In the genomic region with DNA sequence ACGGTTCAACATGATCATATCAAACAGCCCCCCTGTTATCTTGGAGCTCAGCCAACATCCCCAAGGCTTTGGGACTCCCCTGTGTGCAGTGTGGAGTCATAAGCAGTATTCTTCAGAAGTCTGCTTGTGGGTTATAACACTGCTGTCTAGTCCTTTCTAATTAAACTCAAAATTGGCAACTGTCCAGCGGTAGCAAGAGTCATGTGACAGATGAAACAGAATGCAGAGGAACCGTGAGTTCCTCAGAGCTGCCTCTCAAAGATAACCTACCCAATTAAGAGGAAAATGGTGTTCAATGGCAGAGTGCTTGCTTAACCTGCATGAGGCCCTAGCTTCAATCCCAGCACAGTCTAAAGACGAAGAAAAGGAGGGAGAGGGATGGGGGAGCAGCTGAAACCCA, we compare ENCODE assay signal across 11 mouse cellular contexts. TPM values are rescaled to one million over a fixed set of nuclear protein-coding genes. Genes with fewer than 3 reads are reported as not detected.
DNase-seq lines count a peak whose midpoint lies in the region; ATAC-seq lines count a peak whose summit lies in the region.
"Had no signal": no experiment of that assay in that cellular context is flagged by ENCODE, and none has a peak within 500 bp of the region (broad histone marks: within the 10 kb centered on the region; RNA-seq: fewer than 3 reads in every experiment).

No protein-coding gene starts in this region.

- no peaks in the 10 kb centered on the region for H3K36me3 ChIP-seq in hindbrain, embryonic 15.5 days
- no peaks in the 10 kb centered on the region for H3K36me3 ChIP-seq in hindbrain, embryonic 10.5 days
- H3K36me3 ChIP-seq in neural tube, embryonic 13.5 days: no peaks in the 10 kb centered on the region
- H3K36me3 ChIP-seq in intestine, embryonic 16.5 days (ENCODE audit: control insufficient read depth, insufficient read depth, low read length): no peaks in the 10 kb centered on the region

- peak; percentile 56 for ATAC-seq in hindbrain, embryonic 15.5 days (ENCODE audit: low FRiP score, low read depth)
- ATAC-seq in neural tube, embryonic 13.5 days (ENCODE audit: low read depth): peak; percentile 93
- ATAC-seq in intestine, embryonic 16.5 days: 0 out of 2 replicates have a peak, but pooled peaks have one; percentile 26

- H3K9me3 ChIP-seq in hindbrain, embryonic 15.5 days: no peaks in the 10 kb centered on the region
- no peaks in the 10 kb centered on the region for H3K9me3 ChIP-seq in hindbrain, embryonic 10.5 days
- no peaks in the 10 kb centered on the region for H3K9me3 ChIP-seq in neural tube, embryonic 13.5 days
- H3K9me3 ChIP-seq in intestine, embryonic 16.5 days (ENCODE audit: control insufficient read depth, low read length): no peaks in the 10 kb centered on the region

- no peak overlapping the region for H3K27ac ChIP-seq in hindbrain, embryonic 15.5 days (replicated peaks)
- no peak overlapping the region for H3K27ac ChIP-seq in hindbrain, embryonic 10.5 days
- peak overlapping the region; percentile 33; the same call in 1 of the 2 replicates for H3K27ac ChIP-seq in neural tube, embryonic 13.5 days (replicated peaks)
- H3K27ac ChIP-seq in intestine, embryonic 16.5 days (ENCODE audit: low read length): no peak overlapping the region

- H3K4me3 ChIP-seq in hindbrain, embryonic 15.5 days: no peak overlapping the region
- H3K4me3 ChIP-seq in hindbrain, embryonic 10.5 days: no peak overlapping the region
- H3K4me3 ChIP-seq in neural tube, embryonic 13.5 days: no peak overlapping the region
- H3K4me3 ChIP-seq in intestine, embryonic 16.5 days (ENCODE audit: low read length): no peak overlapping the region

- H3K9ac ChIP-seq in hindbrain, embryonic 15.5 days: no peak overlapping the region
- no peak overlapping the region for H3K9ac ChIP-seq in neural tube, embryonic 13.5 days
- H3K9ac ChIP-seq in intestine, embryonic 16.5 days (ENCODE audit: low read depth, low read length): no peak overlapping the region

- H3K4me1 ChIP-seq in hindbrain, embryonic 15.5 days (replicated peaks): peaks cover 7% of the 10 kb centered on the region; the same call in 1 of the 2 replicates
- no peaks in the 10 kb centered on the region for H3K4me1 ChIP-seq in hindbrain, embryonic 10.5 days (replicated peaks)
- H3K4me1 ChIP-seq in neural tube, embryonic 13.5 days (replicated peaks): peaks cover 8% of the 10 kb centered on the region; the same call in 1 of the 2 replicates
- peaks cover 5% of the 10 kb centered on the region for H3K4me1 ChIP-seq in intestine, embryonic 16.5 days (ENCODE audit: control insufficient read depth, insufficient read depth, low read length)

- no peak for DNase-seq in hindbrain, embryonic 10.5 days (ENCODE audit: low spot score)
- DNase-seq in neural tube, embryonic 10.5 days (ENCODE audit: extremely low spot score, low spot score): no peak
- no peak for DNase-seq in frontal cortex, postnatal 10 days (ENCODE audit: low spot score in 2 of 2)
- no peak for DNase-seq in adrenal gland, adult 8-10 months
- no peak for DNase-seq in heart, adult 11 months
- DNase-seq: adrenal gland, adult 2 months; cerebellum, postnatal 36 days; lung, postnatal 10 days had no signal

- H3K4me2 ChIP-seq in hindbrain, embryonic 15.5 days: no peak overlapping the region
- no peak overlapping the region for H3K4me2 ChIP-seq in neural tube, embryonic 13.5 days
- H3K4me2 ChIP-seq in intestine, embryonic 16.5 days (ENCODE audit: low read depth, low read length): no peak overlapping the region

- WGBS in hindbrain, embryonic 15.5 days: 29% methylated on average over 4 of the region's 4 CpGs
- WGBS in hindbrain, embryonic 10.5 days: 71% methylated on average over 4 of the region's 4 CpGs
- 34% methylated on average over 4 of the region's 4 CpGs for WGBS in neural tube, embryonic 13.5 days
- 28% methylated on average over 4 of the region's 4 CpGs for WGBS in intestine, embryonic 16.5 days

- H3K27me3 ChIP-seq in hindbrain, embryonic 15.5 days: no peaks in the 10 kb centered on the region
- no peaks in the 10 kb centered on the region for H3K27me3 ChIP-seq in hindbrain, embryonic 10.5 days (ENCODE audit: insufficient read depth, poor library complexity, severe bottlenecking)
- no peaks in the 10 kb centered on the region for H3K27me3 ChIP-seq in neural tube, embryonic 13.5 days
- H3K27me3 ChIP-seq in intestine, embryonic 16.5 days (replicated peaks; ENCODE audit: control insufficient read depth, insufficient read depth, low read length): no peaks in the 10 kb centered on the region

RNA-seq across cellular contexts. Expression of a gene that starts 32.1 kb away (rescaled TPM):
- polyA plus RNA-seq in hindbrain, embryonic 15.5 days (2015; fragmentation: Nextera tagmentation; extraction: Ambion mirVana): 1.5 and 1.8 TPM in 2 replicates
- 0.41 and 0.51 TPM in 2 replicates for polyA plus RNA-seq in hindbrain, embryonic 10.5 days (2016; fragmentation: Nextera tagmentation; extraction: Ambion mirVana)
- 0.94 and 1.2 TPM in 2 replicates for polyA plus RNA-seq in neural tube, embryonic 13.5 days (2015; fragmentation: Nextera tagmentation; extraction: Ambion mirVana)
- polyA plus RNA-seq in intestine, embryonic 16.5 days (2015; fragmentation: Nextera tagmentation; extraction: Ambion mirVana): 0.17 and 0.28 TPM in 2 replicates
- total RNA-seq in adrenal gland, adult 8-10 months (2022): 1 to 10 TPM; 1.4 to 3.1 (median 2.5) TPM

RNA-seq across cellular contexts. Expression of a gene that starts 33.2 kb away (rescaled TPM):
- 25.6 and 28.7 TPM in 2 replicates for polyA plus RNA-seq in hindbrain, embryonic 15.5 days (2015; fragmentation: Nextera tagmentation; extraction: Ambion mirVana)
- 39.2 and 43.9 TPM in 2 replicates for polyA plus RNA-seq in hindbrain, embryonic 10.5 days (2016; fragmentation: Nextera tagmentation; extraction: Ambion mirVana)
- 29.0 and 29.4 TPM in 2 replicates for polyA plus RNA-seq in neural tube, embryonic 13.5 days (2015; fragmentation: Nextera tagmentation; extraction: Ambion mirVana)
- 34.5 and 37.5 TPM in 2 replicates for polyA plus RNA-seq in intestine, embryonic 16.5 days (2015; fragmentation: Nextera tagmentation; extraction: Ambion mirVana)
- 10 to 100 TPM; 71.9 to 99.0 (median 78.8) TPM for total RNA-seq in adrenal gland, adult 8-10 months (2022)

RNA-seq across cellular contexts. Expression of a gene that starts 35.4 kb away (rescaled TPM):
- 86.6 and 88.7 TPM in 2 replicates for polyA plus RNA-seq in hindbrain, embryonic 15.5 days (2015; fragmentation: Nextera tagmentation; extraction: Ambion mirVana)
- polyA plus RNA-seq in hindbrain, embryonic 10.5 days (2016; fragmentation: Nextera tagmentation; extraction: Ambion mirVana): 98.7 and 107 TPM in 2 replicates
- polyA plus RNA-seq in neural tube, embryonic 13.5 days (2015; fragmentation: Nextera tagmentation; extraction: Ambion mirVana): 91.2 and 106 TPM in 2 replicates
- polyA plus RNA-seq in intestine, embryonic 16.5 days (2015; fragmentation: Nextera tagmentation; extraction: Ambion mirVana): 72.0 and 83.2 TPM in 2 replicates
- 10 to 100 TPM; 68.4 to 81.5 (median 72.8) TPM for total RNA-seq in adrenal gland, adult 8-10 months (2022)

Comparison
In these comparisons a context has a peak if more than half of its experiments do, and no peak if none do; other contexts are left out.
1. ATAC-seq: peak in every context shown above with its lines; median percentile 93 in neural tube, embryonic 13.5 days; 56 in hindbrain, embryonic 15.5 days; 26 in intestine, embryonic 16.5 days.